Mouse (Mus musculus): ENCODE results near the gene Trim11.

Trim11 gene

DNA sequence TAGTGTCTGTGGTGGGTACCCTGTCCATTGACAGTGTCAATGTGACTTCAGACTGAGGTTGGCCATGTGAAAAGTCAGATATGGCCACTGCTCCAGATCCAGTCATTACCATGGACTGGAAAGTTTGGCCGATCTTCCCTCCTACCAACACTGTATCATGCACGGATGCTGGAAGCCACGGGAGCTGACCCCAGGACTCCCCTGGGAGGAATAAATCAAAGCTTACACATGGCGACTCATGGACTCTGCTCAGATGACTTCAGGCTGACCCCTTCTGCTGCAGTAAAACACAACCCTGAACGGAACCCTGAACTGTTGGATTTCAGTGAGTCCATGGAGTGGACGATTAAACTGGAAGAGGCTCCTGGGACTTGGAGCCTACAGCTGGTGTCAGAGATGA is 48.5 kb downstream of the Trim11 start:
- no peak for DNase-seq (ENCODE audit: extremely low spot score)

DNA sequence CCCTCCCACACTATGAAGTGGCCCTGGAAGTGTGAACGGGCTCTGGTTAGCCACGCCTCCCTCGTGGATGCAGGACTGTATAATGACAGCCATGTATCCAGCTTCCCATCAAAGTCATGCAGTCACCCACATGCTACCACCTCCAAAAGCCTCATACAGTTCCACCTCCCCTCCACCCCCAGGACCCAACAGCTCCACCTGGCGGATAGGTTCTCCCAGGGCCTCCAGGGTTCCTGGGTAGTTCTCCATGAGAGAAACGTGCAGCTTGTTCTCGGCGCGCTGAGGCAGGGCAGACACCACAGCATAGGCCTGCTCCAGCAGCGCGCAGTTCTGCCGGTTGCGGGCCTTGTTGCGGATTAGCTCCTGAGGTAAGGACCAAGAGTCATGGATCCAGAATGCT is 51.1 kb downstream of the Trim11 start:
- DNase-seq (ENCODE audit: extremely low spot score), result no peak

All from embryo, embryonic 9.5 days (tissue).